Mouse (Mus musculus): ENCODE results near the gene Nrxn1. TPM values are rescaled to one million over a fixed set of nuclear protein-coding genes. Genes with fewer than 3 reads are reported as not detected.

Gene Nrxn1
- polyA plus RNA-seq, 1 experiment from 2014 or later, result 25.7 TPM

DNA sequence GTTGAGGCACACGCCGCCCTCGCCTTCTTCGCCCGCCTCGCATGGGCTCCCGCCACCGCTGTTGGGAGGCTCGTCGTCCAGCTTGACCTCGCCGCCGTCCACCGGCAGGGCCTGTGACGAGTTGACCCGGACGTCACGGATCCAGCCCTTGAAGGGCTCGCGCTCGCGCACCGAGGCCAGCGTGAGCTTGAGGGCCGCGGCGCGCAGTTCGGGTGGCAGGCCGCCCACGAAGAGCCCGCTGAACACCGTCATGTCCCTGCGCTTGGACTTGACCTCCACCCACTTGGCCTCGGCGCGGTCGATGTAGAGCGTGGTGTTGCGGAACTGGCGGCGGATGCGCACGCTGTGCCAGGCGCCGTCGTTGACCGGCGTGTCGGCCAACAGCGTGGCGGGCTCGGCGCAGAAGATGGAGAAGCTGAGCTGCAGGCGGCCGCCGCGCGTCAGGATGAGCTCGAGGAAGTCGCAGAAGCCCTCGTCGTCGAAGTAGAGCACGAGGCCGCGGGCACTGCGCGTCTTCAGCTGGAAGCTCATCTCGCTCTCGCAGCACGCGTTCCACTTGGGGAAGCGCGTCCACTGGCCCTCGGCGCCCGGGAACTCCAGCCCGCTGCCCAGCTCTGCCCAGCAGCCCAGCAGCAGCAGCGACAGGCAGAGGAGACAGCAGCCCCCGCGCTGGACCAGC, 4.7 kb downstream of the Nrxn1 start:
- ATAC-seq (ENCODE audit: insufficient read depth, low FRiP score, low TSS enrichment) (no peak), DNase-seq (ENCODE audit: low spot score) (no peak)
- Histone ChIP-seq H3K4me2 (ENCODE audit: low read depth) (no peak overlapping the region), H3K4me1 (ENCODE audit: control insufficient read depth, insufficient read depth, low read length) (no peaks in the 10 kb centered on the region), H3K36me3 (ENCODE audit: control insufficient read depth, insufficient read depth, low read length) (no peaks in the 10 kb centered on the region; the same call in 1 of the 2 replicates), H3K27ac (ENCODE audit: low read depth, low read length) (no peak overlapping the region), H3K27me3 (ENCODE audit: control insufficient read depth, insufficient read depth, low read length) (no peaks in the 10 kb centered on the region), H3K9ac (ENCODE audit: low read length) (no peak overlapping the region), H3K9me3 (ENCODE audit: control insufficient read depth, low read length) (peaks cover 9% of the 10 kb centered on the region; the same call in 1 of the 2 replicates), H3K4me3 (ENCODE audit: low read depth, low read length) (no peak overlapping the region)
- WGBS, result 74% methylated on average over 57 of the region's 82 CpGs

DNA sequence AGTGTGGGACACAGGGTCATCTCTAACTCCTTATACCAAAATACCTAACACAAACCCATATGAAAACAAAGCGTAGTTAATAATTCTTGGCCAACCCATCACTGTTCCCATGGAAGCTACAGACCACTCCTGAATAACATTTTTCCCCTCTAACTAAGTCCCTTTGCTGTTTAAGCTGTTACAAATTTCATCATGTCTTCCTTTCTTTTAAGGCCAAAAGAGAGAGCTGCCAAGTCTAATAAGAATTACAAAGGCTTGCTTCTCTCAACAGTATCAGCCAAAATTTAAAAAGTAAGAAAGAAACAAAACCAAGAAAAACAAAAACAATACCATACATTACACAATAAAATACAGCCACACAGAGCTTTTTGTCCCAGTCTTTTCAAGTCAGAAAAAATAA, 6.5 kb downstream of the Nrxn1 start:
- Histone ChIP-seq H3K27me3 (ENCODE audit: control insufficient read depth, insufficient read depth, low read length) (no peaks in the 10 kb centered on the region), H3K4me2 (ENCODE audit: low read depth) (no peak overlapping the region), H3K4me1 (ENCODE audit: control insufficient read depth, insufficient read depth, low read length) (no peaks in the 10 kb centered on the region), H3K27ac (ENCODE audit: low read depth, low read length) (no peak overlapping the region), H3K4me3 (ENCODE audit: low read depth, low read length) (no peak overlapping the region), H3K9me3 (ENCODE audit: control insufficient read depth, low read length) (peaks cover 9% of the 10 kb centered on the region; the same call in 1 of the 2 replicates), H3K9ac (ENCODE audit: low read length) (no peak overlapping the region), H3K36me3 (ENCODE audit: control insufficient read depth, insufficient read depth, low read length) (no peaks in the 10 kb centered on the region; the same call in 1 of the 2 replicates)
- no peak for ATAC-seq (ENCODE audit: insufficient read depth, low FRiP score, low TSS enrichment)
- WGBS, result 83% methylated on average over 1 of the region's 1 CpGs
- DNase-seq (ENCODE audit: low spot score), result no peak

DNA sequence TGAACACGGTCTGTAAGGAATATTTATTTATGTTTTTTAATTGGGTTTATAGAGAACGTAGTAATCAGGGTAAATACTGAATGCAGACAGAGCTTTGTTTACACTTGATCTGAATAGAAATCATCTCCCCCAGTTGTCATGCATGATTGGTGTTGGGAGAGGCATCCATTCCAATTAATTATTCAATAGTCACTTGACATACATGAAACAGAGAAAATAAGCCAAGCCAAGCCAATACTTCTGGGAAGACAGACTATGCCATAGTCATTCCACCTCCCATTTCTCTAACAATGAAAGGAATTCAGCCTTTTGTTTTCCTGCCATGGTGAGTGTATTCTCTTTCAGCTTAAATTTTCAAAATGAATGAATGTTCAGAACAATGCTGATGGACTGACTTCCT, 7.5 kb downstream of the Nrxn1 start:
- H3K27ac ChIP-seq (ENCODE audit: low read depth, low read length), result no peak overlapping the region
- peaks cover 9% of the 10 kb centered on the region; the same call in 1 of the 2 replicates for H3K9me3 ChIP-seq (ENCODE audit: control insufficient read depth, low read length)
- no peaks in the 10 kb centered on the region; the same call in 1 of the 2 replicates for H3K36me3 ChIP-seq (ENCODE audit: control insufficient read depth, insufficient read depth, low read length)
- H3K4me2 ChIP-seq (ENCODE audit: low read depth), result no peak overlapping the region
- DNase-seq (ENCODE audit: low spot score) (no peak), ATAC-seq (ENCODE audit: insufficient read depth, low FRiP score, low TSS enrichment) (no peak)
- WGBS, result 77% methylated on average over 2 of the region's 2 CpGs
- no peaks in the 10 kb centered on the region for H3K4me1 ChIP-seq (ENCODE audit: control insufficient read depth, insufficient read depth, low read length)
- no peaks in the 10 kb centered on the region for H3K27me3 ChIP-seq (ENCODE audit: control insufficient read depth, insufficient read depth, low read length)
- H3K4me3 ChIP-seq (ENCODE audit: low read depth, low read length), result no peak overlapping the region
- H3K9ac ChIP-seq (ENCODE audit: low read length), result no peak overlapping the region

DNA sequence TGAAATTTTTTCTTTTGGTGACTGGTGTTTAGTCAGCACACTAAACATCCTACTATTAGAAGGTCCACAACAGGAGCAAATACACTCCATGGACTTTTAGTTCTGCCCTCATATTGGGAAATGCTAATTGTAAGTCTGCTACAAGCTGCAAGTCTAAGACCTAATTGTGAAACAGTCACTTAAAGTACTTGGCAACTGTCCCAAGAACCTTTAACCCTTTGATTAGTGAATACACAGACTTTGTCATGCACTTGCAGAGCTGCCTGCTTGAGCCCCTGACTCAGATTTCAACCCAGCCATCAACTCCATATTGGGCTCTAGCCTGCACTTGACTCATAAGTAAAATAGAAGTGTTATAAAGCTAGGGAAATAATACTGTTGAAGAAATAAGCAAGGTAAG, 13.8 kb downstream of the Nrxn1 start:
- Histone ChIP-seq H3K36me3 (ENCODE audit: control insufficient read depth, insufficient read depth, low read length) (no peaks in the 10 kb centered on the region), H3K9me3 (ENCODE audit: control insufficient read depth, low read length) (no peaks in the 10 kb centered on the region), H3K9ac (ENCODE audit: low read length) (no peak overlapping the region), H3K27me3 (ENCODE audit: control insufficient read depth, insufficient read depth, low read length) (no peaks in the 10 kb centered on the region), H3K4me1 (ENCODE audit: control insufficient read depth, insufficient read depth, low read length) (no peaks in the 10 kb centered on the region), H3K27ac (ENCODE audit: low read depth, low read length) (no peak overlapping the region), H3K4me3 (ENCODE audit: low read depth, low read length) (no peak overlapping the region), H3K4me2 (ENCODE audit: low read depth) (no peak overlapping the region)
- no peak for DNase-seq (ENCODE audit: low spot score)
- ATAC-seq (ENCODE audit: insufficient read depth, low FRiP score, low TSS enrichment), result no peak

DNA sequence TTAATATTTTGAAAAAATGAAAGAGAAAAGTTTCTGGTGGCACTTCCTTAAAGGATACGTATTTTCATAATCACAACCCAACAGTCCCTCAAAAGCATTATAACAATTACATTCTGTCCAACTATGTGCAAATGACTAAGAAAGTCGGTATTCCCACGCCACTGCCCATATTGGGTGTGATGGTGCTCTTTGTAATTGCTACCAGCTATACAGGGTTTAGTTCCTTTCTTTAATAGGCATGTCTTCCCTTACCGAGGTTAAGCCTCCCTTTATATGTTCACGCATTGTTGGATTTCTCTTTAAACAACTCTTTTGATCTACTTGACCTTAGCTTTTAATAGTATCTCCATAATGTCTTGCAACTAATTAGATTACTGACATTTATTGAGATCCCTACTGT, 18.1 kb downstream of the Nrxn1 start:
- DNase-seq (ENCODE audit: low spot score), result no peak
- H3K27me3 ChIP-seq (ENCODE audit: control insufficient read depth, insufficient read depth, low read length), result no peaks in the 10 kb centered on the region

DNA sequence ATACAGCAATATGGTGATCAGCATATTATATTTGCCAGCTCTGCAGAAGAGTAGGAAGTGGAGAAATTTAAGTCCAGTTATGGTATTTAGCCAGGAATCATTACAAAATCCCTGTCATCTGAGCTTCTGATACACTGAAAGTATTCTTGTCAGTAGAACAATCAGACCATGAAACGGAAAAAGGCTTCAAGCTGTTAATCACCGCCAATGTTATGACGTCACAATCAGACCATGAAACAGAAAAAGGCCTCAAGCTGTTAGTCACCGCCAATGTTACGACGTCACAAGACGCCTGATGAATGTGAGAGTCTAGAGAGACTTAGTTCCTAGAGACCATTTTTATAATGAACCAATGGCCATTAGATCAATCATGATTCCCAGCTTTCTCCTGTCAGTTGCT, 59.4 kb downstream of the Nrxn1 start:
- 55% methylated on average over 7 of the region's 7 CpGs for WGBS
- Histone ChIP-seq H3K4me2 (ENCODE audit: low read depth) (no peak overlapping the region), H3K4me1 (ENCODE audit: control insufficient read depth, insufficient read depth, low read length) (no peaks in the 10 kb centered on the region), H3K4me3 (ENCODE audit: low read depth, low read length) (no peak overlapping the region), H3K27me3 (ENCODE audit: control insufficient read depth, insufficient read depth, low read length) (no peaks in the 10 kb centered on the region), H3K27ac (ENCODE audit: low read depth, low read length) (no peak overlapping the region), H3K9ac (ENCODE audit: low read length) (no peak overlapping the region), H3K9me3 (ENCODE audit: control insufficient read depth, low read length) (no peaks in the 10 kb centered on the region), H3K36me3 (ENCODE audit: control insufficient read depth, insufficient read depth, low read length) (no peaks in the 10 kb centered on the region)
- ATAC-seq (ENCODE audit: insufficient read depth, low FRiP score, low TSS enrichment) (no peak), DNase-seq (ENCODE audit: low spot score) (no peak)

More for the DNA sequence above, 18.1 kb downstream of the Nrxn1 start:
- 56% methylated on average over 5 of the region's 5 CpGs for WGBS
- Histone ChIP-seq H3K4me2 (ENCODE audit: low read depth) (no peak overlapping the region), H3K27ac (ENCODE audit: low read depth, low read length) (no peak overlapping the region), H3K9me3 (ENCODE audit: control insufficient read depth, low read length) (no peaks in the 10 kb centered on the region), H3K36me3 (ENCODE audit: control insufficient read depth, insufficient read depth, low read length) (no peaks in the 10 kb centered on the region), H3K4me3 (ENCODE audit: low read depth, low read length) (no peak overlapping the region), H3K9ac (ENCODE audit: low read length) (no peak overlapping the region), H3K4me1 (ENCODE audit: control insufficient read depth, insufficient read depth, low read length) (no peaks in the 10 kb centered on the region)
- ATAC-seq (ENCODE audit: insufficient read depth, low FRiP score, low TSS enrichment), result no peak

DNA sequence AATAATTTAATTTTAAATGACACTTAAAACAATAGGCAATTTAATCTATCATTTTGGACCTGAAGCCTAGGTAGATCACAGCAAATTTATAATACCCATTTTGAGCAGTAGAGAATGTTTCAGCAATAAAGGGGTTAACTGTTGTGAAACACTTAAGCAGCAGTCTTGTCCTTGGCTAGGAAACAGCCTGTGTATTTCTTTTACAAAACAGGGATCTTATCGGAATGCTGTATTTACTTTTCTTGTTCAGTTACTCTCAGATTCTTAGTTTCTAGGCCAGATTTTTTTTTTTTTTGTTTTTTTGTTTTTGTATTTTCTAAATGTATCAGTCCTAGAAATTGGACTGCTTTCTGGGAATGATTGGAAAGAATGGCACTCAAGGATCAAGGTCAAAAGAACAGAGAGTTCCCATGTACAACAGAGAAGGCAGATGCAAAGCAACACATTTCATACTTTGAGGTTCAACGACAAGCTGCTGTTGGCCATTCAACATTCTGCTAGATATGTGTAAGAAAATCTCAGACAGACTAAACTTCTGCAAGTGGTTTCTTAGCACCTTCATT, 67.7 kb downstream of the Nrxn1 start:
- Histone ChIP-seq H3K4me2 (ENCODE audit: low read depth) (no peak overlapping the region), H3K27ac (ENCODE audit: low read depth, low read length) (no peak overlapping the region), H3K27me3 (ENCODE audit: control insufficient read depth, insufficient read depth, low read length) (no peaks in the 10 kb centered on the region), H3K4me1 (ENCODE audit: control insufficient read depth, insufficient read depth, low read length) (no peaks in the 10 kb centered on the region), H3K36me3 (ENCODE audit: control insufficient read depth, insufficient read depth, low read length) (no peaks in the 10 kb centered on the region), H3K4me3 (ENCODE audit: low read depth, low read length) (no peak overlapping the region), H3K9me3 (ENCODE audit: control insufficient read depth, low read length) (no peaks in the 10 kb centered on the region), H3K9ac (ENCODE audit: low read length) (no peak overlapping the region)
- no peak for ATAC-seq (ENCODE audit: insufficient read depth, low FRiP score, low TSS enrichment)
- WGBS, result 90% methylated on average over 2 of the region's 2 CpGs
- DNase-seq (ENCODE audit: low spot score), result no peak

DNA sequence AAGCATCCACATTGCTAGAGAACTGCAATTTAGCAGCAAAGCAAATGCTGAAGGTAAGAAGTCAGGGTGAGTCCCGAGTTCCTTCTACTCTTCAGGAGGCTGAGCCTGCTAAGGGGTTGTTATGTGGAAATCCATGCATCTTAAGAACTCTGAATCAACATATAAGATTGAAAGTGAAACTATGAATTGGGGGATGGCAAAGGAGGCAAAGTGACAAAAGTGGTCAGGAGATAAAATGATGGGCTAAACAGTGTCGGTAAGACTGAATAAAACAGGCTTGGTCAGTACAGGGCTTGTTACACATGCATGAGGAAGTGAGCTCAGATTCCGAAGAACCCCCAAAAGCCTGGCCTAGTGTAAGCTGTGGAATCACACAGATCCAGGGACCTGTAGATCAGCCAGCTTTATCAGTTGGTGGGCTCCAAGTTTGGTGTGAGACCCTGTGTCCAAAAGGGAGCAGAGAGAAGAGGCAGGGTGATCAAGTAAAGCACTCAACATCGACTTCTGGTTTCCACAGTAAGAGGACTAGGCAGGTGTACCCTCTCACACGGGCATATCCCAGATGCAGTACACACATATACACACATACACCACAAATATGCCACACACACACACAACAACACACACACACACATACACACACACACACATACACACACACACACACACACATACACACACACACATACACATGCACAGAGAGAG, 85.3 kb downstream of the Nrxn1 start:
- Histone ChIP-seq H3K27me3 (ENCODE audit: control insufficient read depth, insufficient read depth, low read length) (no peaks in the 10 kb centered on the region), H3K4me3 (ENCODE audit: low read depth, low read length) (no peak overlapping the region), H3K9me3 (ENCODE audit: control insufficient read depth, low read length) (no peaks in the 10 kb centered on the region), H3K4me1 (ENCODE audit: control insufficient read depth, insufficient read depth, low read length) (no peaks in the 10 kb centered on the region), H3K36me3 (ENCODE audit: control insufficient read depth, insufficient read depth, low read length) (no peaks in the 10 kb centered on the region), H3K4me2 (ENCODE audit: low read depth) (no peak overlapping the region), H3K9ac (ENCODE audit: low read length) (no peak overlapping the region), H3K27ac (ENCODE audit: low read depth, low read length) (no peak overlapping the region)
- ATAC-seq (ENCODE audit: insufficient read depth, low FRiP score, low TSS enrichment) (no peak), DNase-seq (ENCODE audit: low spot score) (no peak)
- WGBS, result 85% methylated on average over 5 of the region's 5 CpGs

DNA sequence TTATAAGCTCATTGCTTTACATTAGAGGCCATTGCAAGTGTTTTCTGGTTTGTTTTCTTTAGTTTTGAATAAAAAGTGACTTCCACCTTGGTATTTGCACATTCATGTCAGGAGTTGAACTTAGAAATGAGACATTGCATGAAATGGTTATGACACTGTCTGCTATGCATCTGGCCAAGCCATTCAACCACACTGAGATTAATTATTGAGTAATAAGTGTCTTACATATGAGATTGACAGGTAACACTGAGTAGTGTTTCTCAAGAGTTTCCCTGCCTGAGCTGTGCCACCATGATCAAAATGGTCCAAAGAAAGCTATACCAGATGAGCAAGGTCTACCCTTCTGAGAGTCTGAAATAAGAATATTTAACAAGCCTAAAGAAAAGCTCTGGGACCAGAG, 92.5 kb downstream of the Nrxn1 start:
- DNase-seq (ENCODE audit: low spot score) (no peak), ATAC-seq (ENCODE audit: insufficient read depth, low FRiP score, low TSS enrichment) (no peak)
- H3K4me3 ChIP-seq (ENCODE audit: low read depth, low read length), result no peak overlapping the region
- no peaks in the 10 kb centered on the region for H3K4me1 ChIP-seq (ENCODE audit: control insufficient read depth, insufficient read depth, low read length)
- no peaks in the 10 kb centered on the region for H3K9me3 ChIP-seq (ENCODE audit: control insufficient read depth, low read length)
- no peak overlapping the region for H3K9ac ChIP-seq (ENCODE audit: low read length)
- no peak overlapping the region for H3K27ac ChIP-seq (ENCODE audit: low read depth, low read length)
- no peaks in the 10 kb centered on the region for H3K27me3 ChIP-seq (ENCODE audit: control insufficient read depth, insufficient read depth, low read length)
- H3K4me2 ChIP-seq (ENCODE audit: low read depth), result no peak overlapping the region
- no peaks in the 10 kb centered on the region for H3K36me3 ChIP-seq (ENCODE audit: control insufficient read depth, insufficient read depth, low read length)

Measured in neural tube, embryonic 11.5 days (tissue).